Mouse (Mus musculus) kidney, adult 2 months (tissue): Measurements from ENCODE around the gene Cfap221. TPM values are rescaled to one million over a fixed set of nuclear protein-coding genes. Genes with fewer than 3 reads are reported as not detected.

Source experiments
- DNase-seq: peaks from one replicate; pipeline ENCODE4 v3.0.0; 2021
- H3K27ac ChIP-seq: fragments of 200-500 bp; 2 replicates; pipeline ENCODE4 v1.5.1; 2012; ENCODE audit warnings: low read depth, low read length, control low read depth, inconsistent platforms; ENCODE audit not compliant: insufficient read depth
- H3K27me3 ChIP-seq: fragments of 200-500 bp; replicated peaks from 2 replicates; pipeline ENCODE4 v1.6.1; 2012; ENCODE audit warnings: mild to moderate bottlenecking, moderate library complexity, low read length, inconsistent platforms; ENCODE audit not compliant: control insufficient read depth, insufficient read depth
- H3K36me3 ChIP-seq: fragments of 200-500 bp; 2 replicates; pipeline ENCODE4 v1.6.1; 2012; ENCODE audit warnings: mild to moderate bottlenecking, moderate library complexity, low read length, inconsistent platforms; ENCODE audit not compliant: control insufficient read depth, insufficient read depth
- H3K4me1 ChIP-seq: fragments of 200-500 bp; 2 replicates; pipeline ENCODE4 v1.6.1; 2011; ENCODE audit warnings: low read length; ENCODE audit not compliant: control insufficient read depth, insufficient read depth
- H3K4me3 ChIP-seq: fragments of 200-500 bp; 2 replicates; pipeline ENCODE4 v1.5.1; 2011; ENCODE audit warnings: mild to moderate bottlenecking, low read depth, low read length, control low read depth; ENCODE audit not compliant: insufficient read depth
- CTCF ChIP-seq: fragments of 200-500 bp; conservative IDR thresholded peaks from 2 replicates; pipeline ENCODE4 v1.5.1; 2011; ENCODE audit warnings: low read depth, mild to moderate bottlenecking, control low read depth, low read length, moderate library complexity, mixed read lengths; ENCODE audit not compliant: insufficient read depth, insufficient read length
- POLR2A ChIP-seq: fragments of 200-500 bp; IDR thresholded peaks from one replicate; pipeline ENCODE4 v1.6.1; 2011; ENCODE audit warnings: low read depth, low read length, control low read depth
- whole genome bisulfite sequencing: fragments of 180-500 bp; shearing (Covaris S2); methylation state at CpG from one replicate; pipeline ENCODE4 v1.1.7; 2018; 5-methylcytosine and 5-hydroxymethylcytosine counted together
- polyA plus RNA-seq: library from polyadenylated mRNA; depleted of rRNA; stranded (reverse); fragments of >200 nt; gene quantifications from 2 replicates; pipeline ENCODE4 v1.2.3, GENCODE M21; 2012; rRNA removed

The Cfap221 gene
- not detected in 2 replicates for polyA plus RNA-seq

DNA sequence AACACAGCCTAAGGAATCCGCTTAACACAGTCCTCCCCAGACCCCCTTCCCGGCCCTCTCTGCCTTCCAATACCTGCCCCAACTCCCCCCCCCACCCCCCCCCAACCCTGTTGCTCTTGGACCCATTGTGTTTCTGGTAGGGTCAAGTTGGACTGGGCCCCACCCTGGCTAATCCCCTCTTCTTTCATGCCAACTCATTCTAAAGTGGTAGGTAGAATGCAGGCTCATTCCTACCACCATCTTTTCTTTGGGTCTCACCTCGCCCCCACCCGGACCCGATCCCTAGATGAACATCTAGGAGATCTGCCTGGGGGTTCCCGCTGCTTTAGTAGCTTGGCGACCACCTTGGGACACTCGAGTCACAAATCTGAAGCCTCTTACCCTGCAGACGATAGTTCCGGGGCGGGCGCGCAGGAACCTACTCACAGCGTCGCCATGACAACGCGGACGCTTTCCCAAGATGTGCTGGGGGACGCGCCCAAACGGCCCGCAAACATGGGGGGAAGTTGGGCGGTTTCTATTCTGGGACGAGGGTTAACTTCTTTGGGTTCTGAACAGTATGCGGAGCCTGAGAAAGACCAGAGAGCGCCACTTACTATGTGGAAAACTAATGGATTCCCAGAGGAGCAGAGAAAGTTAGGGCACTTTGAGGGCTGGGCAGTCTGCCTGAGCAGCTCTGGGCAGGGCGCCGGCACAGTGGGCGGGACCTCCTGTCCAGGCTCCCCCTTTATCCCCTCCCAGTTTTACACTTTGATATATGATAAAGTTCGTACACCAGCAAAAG is at the start of gene Cfap221:
TSS of gene Cfap221 (minus strand) at position 437 of the 784 bp plus-strand sequence.
- Histone ChIP-seq H3K27ac (no peak within 1 kb of the TSS), H3K27me3 (no peaks in the 10 kb centered on the region), H3K36me3 (no peaks in the 10 kb centered on the region), H3K4me3 (peak within 1 kb of the TSS; percentile 61), H3K4me1 (peaks cover 4% of the 10 kb centered on the region; the same call in 1 of the 2 replicates)
- peak; percentile 75 for DNase-seq
- WGBS: 8% methylated on average over 30 of the region's 30 CpGs
- TF ChIP-seq CTCF: no peak
- TF ChIP-seq POLR2A: no peak

DNA sequence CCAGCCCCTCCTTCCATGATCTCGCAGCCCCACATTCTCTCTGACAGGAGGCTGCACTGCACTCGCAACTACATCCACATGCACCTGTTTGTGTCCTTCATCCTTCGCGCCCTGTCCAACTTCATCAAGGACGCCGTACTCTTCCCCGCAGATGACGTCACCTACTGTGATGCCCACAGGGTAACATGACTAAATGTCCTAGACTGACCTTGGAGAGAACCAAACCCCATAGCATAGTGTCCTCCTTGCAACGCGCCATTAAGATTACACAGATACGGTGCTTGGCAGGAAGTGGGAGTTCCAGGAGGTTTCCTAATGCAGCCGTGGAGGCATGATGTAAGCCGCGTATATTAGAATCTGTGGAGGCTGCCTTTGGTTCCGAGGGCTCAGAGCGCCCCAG is 47.5 kb upstream of the Cfap221 start:
- H3K4me1 ChIP-seq: no peaks in the 10 kb centered on the region
- TF ChIP-seq CTCF: no peak
- no peak for TF ChIP-seq POLR2A
- H3K36me3 ChIP-seq: no peaks in the 10 kb centered on the region
- no peak for DNase-seq
- H3K4me3 ChIP-seq: no peak overlapping the region
- no peaks in the 10 kb centered on the region for H3K27me3 ChIP-seq
- H3K27ac ChIP-seq: no peak overlapping the region
- 63% methylated on average over 16 of the region's 16 CpGs for WGBS

- Histone ChIP-seq H3K4me1 (no peaks in the 10 kb centered on the region), H3K36me3 (no peaks in the 10 kb centered on the region), H3K27ac (no peak overlapping the region), H3K4me3 (no peak overlapping the region), H3K27me3 (no peaks in the 10 kb centered on the region)
- WGBS: 91% methylated on average over 8 of the region's 8 CpGs
- no peak for DNase-seq
- TF ChIP-seq POLR2A (no peak), CTCF (no peak)
These were observed 45.4 kb upstream of the Cfap221 start for GRCm38 (mm10) chr1:120042421-120042820.

- no peak overlapping the region for H3K4me3 ChIP-seq
- WGBS: 73% methylated on average over 9 of the region's 9 CpGs
- H3K36me3 ChIP-seq: no peaks in the 10 kb centered on the region
- H3K27me3 ChIP-seq: no peaks in the 10 kb centered on the region
- no peak overlapping the region for H3K27ac ChIP-seq
- H3K4me1 ChIP-seq: 0 out of 2 replicates have a peak, but pooled peaks cover 3% of the 10 kb centered on the region
- TF ChIP-seq CTCF: no peak
- no peak for TF ChIP-seq POLR2A
- no peak for DNase-seq
These were observed 41.6 kb upstream of the Cfap221 start for GRCm38 (mm10) chr1:120038594-120038993.

- no peaks in the 10 kb centered on the region for H3K27me3 ChIP-seq
- no peak for TF ChIP-seq CTCF
- WGBS: 47% methylated on average over 9 of the region's 9 CpGs
- DNase-seq: peak; percentile 77
- peaks cover 7% of the 10 kb centered on the region; the same call in 1 of the 2 replicates for H3K4me1 ChIP-seq
- no peak overlapping the region for H3K27ac ChIP-seq
- H3K4me3 ChIP-seq: no peak overlapping the region
- H3K36me3 ChIP-seq: no peaks in the 10 kb centered on the region
These were observed 40.1 kb upstream of the Cfap221 start for GRCm38 (mm10) chr1:120037021-120037683.

GRCm38 (mm10) chr1:120035456-120036034 is 38.5 kb upstream of the Cfap221 start:
- peaks cover 7% of the 10 kb centered on the region; the same call in 1 of the 2 replicates for H3K4me1 ChIP-seq
- TF ChIP-seq POLR2A: no peak
- TF ChIP-seq CTCF: no peak
- no peak overlapping the region for H3K4me3 ChIP-seq
- DNase-seq: no peak
- WGBS: 85% methylated on average over 7 of the region's 7 CpGs
- H3K27ac ChIP-seq: no peak overlapping the region
- no peaks in the 10 kb centered on the region for H3K27me3 ChIP-seq
- H3K36me3 ChIP-seq: no peaks in the 10 kb centered on the region

DNA sequence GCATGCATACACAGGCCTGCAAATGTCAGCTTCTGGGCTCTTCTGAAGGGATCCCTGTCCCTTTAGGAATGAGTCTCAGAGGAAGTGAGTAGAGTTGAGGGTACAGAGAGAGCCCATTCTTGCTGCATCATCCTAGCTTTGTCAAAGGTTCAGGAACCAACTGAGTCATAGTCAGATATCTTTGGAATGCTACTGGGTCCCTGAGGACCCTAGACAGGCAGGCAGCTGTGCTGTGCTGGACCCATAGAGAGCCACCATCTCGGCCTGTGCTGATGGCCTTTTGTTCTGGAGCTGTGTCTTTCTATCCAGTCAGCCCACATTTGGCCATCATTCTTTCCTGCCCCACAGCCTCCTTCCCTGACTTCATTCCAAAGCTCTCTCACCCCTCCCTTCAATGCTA is 37.8 kb upstream of the Cfap221 start:
- WGBS: 85% methylated on average over 1 of the region's 1 CpGs

More for the DNA sequence above, 37.8 kb upstream of the Cfap221 start:
- H3K36me3 ChIP-seq: no peaks in the 10 kb centered on the region
- no peaks in the 10 kb centered on the region for H3K27me3 ChIP-seq
- TF ChIP-seq CTCF (no peak), POLR2A (no peak)
- no peak for DNase-seq
- H3K4me3 ChIP-seq: no peak overlapping the region
- H3K27ac ChIP-seq: no peak overlapping the region
- H3K4me1 ChIP-seq: peaks cover 7% of the 10 kb centered on the region; the same call in 1 of the 2 replicates
